In genomic region chr5:115187188-115188131, GRCm38 (mm10) we compare ENCODE assay signal across 1 mouse cellular context.
TF ChIP-seq lines count a peak whose summit lies in the region.

No protein-coding gene starts in this region.

TF ChIP-seq in CH12.LX, 34 proteins besides CTCF, POLR2A, EP300 and RAD21:
- TF ChIP-seq NELFE (IDR thresholded peaks at IDR 0.05; ENCODE audit: low read depth, low read length) (no peak; the same call in 1 of the 2 replicates), MAZ (IDR thresholded peaks at IDR 0.05; ENCODE audit: low read depth, low read length) (0 out of 2 replicates have a peak, but pooled peaks have one; percentile 43), USF2 (conservative IDR thresholded peaks at IDR 0.05; ENCODE audit: low read depth, low read length) (no peak), MAX (IDR thresholded peaks at IDR 0.05; ENCODE audit: low read length) (peak; percentile 25; the same call in 1 of the 2 replicates), JUN (IDR thresholded peaks at IDR 0.05; ENCODE audit: insufficient read depth, low read depth, low read length) (no peak), KAT2A (IDR thresholded peaks at IDR 0.05; ENCODE audit: insufficient replicate concordance, low read length) (no peak), UBTF (IDR thresholded peaks at IDR 0.05; ENCODE audit: low read depth, low read length) (no peak; the same call in 1 of the 2 replicates), TBP (conservative IDR thresholded peaks at IDR 0.05; ENCODE audit: low read depth, low read length) (0 out of 2 replicates have a peak, but pooled peaks have one; percentile 15), ETS1 (conservative IDR thresholded peaks at IDR 0.05; ENCODE audit: low read depth, low read length) (peak; percentile 5), IRF4 (IDR thresholded peaks at IDR 0.05; ENCODE audit: low read depth, low read length) (0 out of 2 replicates have a peak, but pooled peaks have one; percentile 18), ZNF384 (IDR thresholded peaks at IDR 0.05; ENCODE audit: low read depth, low read length) (no peak), MYC (IDR thresholded peaks at IDR 0.05; ENCODE audit: low read depth, low read length) (peak; percentile 58; the same call in 1 of the 2 replicates), CHD2 (IDR thresholded peaks at IDR 0.05; ENCODE audit: low read length) (no peak), BHLHE40 (IDR thresholded peaks at IDR 0.05; ENCODE audit: low read depth, low read length) (no peak), SIN3A (IDR thresholded peaks at IDR 0.05; ENCODE audit: low read length) (no peak), PAX5 (IDR thresholded peaks at IDR 0.05; ENCODE audit: low read length) (no peak), CHD1 (IDR thresholded peaks at IDR 0.05; ENCODE audit: low read depth, low read length) (no peak), POLR2AphosphoS2 (IDR thresholded peaks at IDR 0.05; ENCODE audit: low read depth, low read length) (no peak), MEF2A (IDR thresholded peaks at IDR 0.05; ENCODE audit: borderline replicate concordance, low read depth, low read length) (peak; percentile 9; the same call in 1 of the 2 replicates), MAFK (IDR thresholded peaks at IDR 0.05; ENCODE audit: insufficient replicate concordance, low read length) (no peak), GABPA (IDR thresholded peaks at IDR 0.05; ENCODE audit: insufficient replicate concordance, low read depth, low read length) (no peak), MXI1 (IDR thresholded peaks at IDR 0.05; ENCODE audit: low read depth, low read length) (peak; percentile 27; the same call in 1 of the 2 replicates), ZC3H11A (IDR thresholded peaks at IDR 0.05; ENCODE audit: low read depth, low read length) (no peak), JUND (conservative IDR thresholded peaks at IDR 0.05; ENCODE audit: low read depth, low read length) (no peak), ZMIZ1 (IDR thresholded peaks at IDR 0.05; ENCODE audit: low read depth, low read length) (no peak), E2F4 (IDR thresholded peaks at IDR 0.05; ENCODE audit: insufficient replicate concordance, low read depth, low read length) (no peak), USF1 (IDR thresholded peaks at IDR 0.05; ENCODE audit: low read depth, low read length) (no peak), HCFC1 (IDR thresholded peaks at IDR 0.05; ENCODE audit: low read depth, low read length) (no peak), SMC3 (IDR thresholded peaks at IDR 0.05; ENCODE audit: low read depth, low read length) (peak; percentile 64), NRF1 (IDR thresholded peaks at IDR 0.05; ENCODE audit: low read depth, low read length) (0 out of 2 replicates have a peak, but pooled peaks have one; percentile 8), TCF12 (IDR thresholded peaks at IDR 0.05; ENCODE audit: low read depth, low read length) (peak; percentile 56; the same call in 1 of the 2 replicates), ZKSCAN1 (IDR thresholded peaks at IDR 0.05; ENCODE audit: borderline replicate concordance, low read depth, low read length) (no peak), ELF1 (IDR thresholded peaks at IDR 0.05; ENCODE audit: low read depth, low read length) (no peak; the same call in 1 of the 2 replicates), RCOR1 (conservative IDR thresholded peaks at IDR 0.05; ENCODE audit: low read depth, low read length) (no peak)
